Mouse (Mus musculus) limb, embryonic 11.5 days (tissue): ENCODE data around the gene Luc7l2. TPM values are rescaled to one million over a fixed set of nuclear protein-coding genes. Genes with fewer than 3 reads are reported as not detected.
"Not testable (repeated sequence)": the region's sequence is repeated elsewhere in the genome, so short reads cannot be mapped to it uniquely, and the experiment has no call there.

Experiments
- ATAC-seq: fragments of 200-750 bp; cut with Nextera tagmentation; 2 replicates; pipeline ENCODE4 v1.8.0; 2017; ENCODE audit warnings: low read depth; ENCODE audit not compliant: insufficient number of reproducible peaks, low FRiP score, low TSS enrichment
- DNase-seq: peaks from one replicate; pipeline ENCODE4 v3.0.0-alpha.2; 2015; ENCODE audit warnings: low spot score
- H3K27ac ChIP-seq: fragments of 300-500 bp; sonication (generic); replicated peaks from 2 replicates; pipeline ENCODE4 v1.5.1; 2014; ENCODE audit warnings: low read depth, mild to moderate bottlenecking, low read length
- H3K27me3 ChIP-seq: fragments of 300-500 bp; sonication (generic); 2 replicates; pipeline ENCODE4 v1.6.1; 2014; ENCODE audit warnings: mild to moderate bottlenecking, low read length, mixed read lengths; ENCODE audit not compliant: control insufficient read depth, insufficient read depth
- H3K36me3 ChIP-seq: fragments of 300-500 bp; sonication (generic); 2 replicates; pipeline ENCODE4 v1.6.1; 2014; ENCODE audit warnings: mild to moderate bottlenecking, low read length, moderate library complexity, mixed read lengths; ENCODE audit not compliant: control insufficient read depth, insufficient read depth
- H3K4me1 ChIP-seq: fragments of 300-500 bp; sonication (generic); 2 replicates; pipeline ENCODE4 v1.6.1; 2014; ENCODE audit warnings: low read length, mixed read lengths; ENCODE audit not compliant: control insufficient read depth, insufficient read depth
- H3K4me2 ChIP-seq: fragments of 300-500 bp; sonication (generic); 2 replicates; pipeline ENCODE4 v1.6.1; 2014; ENCODE audit warnings: low read depth, mild to moderate bottlenecking, moderate library complexity; ENCODE audit not compliant: severe bottlenecking
- H3K4me3 ChIP-seq: fragments of 300-500 bp; sonication (generic); 2 replicates; pipeline ENCODE4 v1.5.1; 2014; ENCODE audit warnings: low read depth, low read length
- H3K9ac ChIP-seq: fragments of 300-500 bp; sonication (generic); 2 replicates; pipeline ENCODE4 v1.6.1; 2014; ENCODE audit warnings: mild to moderate bottlenecking, low read length
- H3K9me3 ChIP-seq: fragments of 300-500 bp; sonication (generic); 2 replicates; pipeline ENCODE4 v1.6.1; 2016; ENCODE audit warnings: low read length; ENCODE audit not compliant: control insufficient read depth
- WGBS: fragments of 180-500 bp; shearing (Covaris S2); extraction: QIAGEN DNeasy Blood & Tissue Kit; methylation state at CpG from one replicate; pipeline ENCODE4 v1.1.7; 2014; 5-methylcytosine and 5-hydroxymethylcytosine counted together
- polyA plus RNA-seq: library from polyadenylated mRNA; unstranded; fragments of >200 nt; fragmentation: Nextera tagmentation; extraction: Ambion mirVana; gene quantifications from 2 replicates; pipeline ENCODE4 v1.2.1, GENCODE M21; 2014

The Luc7l2 gene
- polyA plus RNA-seq, 1 experiment from 2014 or later, result 42.7 TPM

DNA sequence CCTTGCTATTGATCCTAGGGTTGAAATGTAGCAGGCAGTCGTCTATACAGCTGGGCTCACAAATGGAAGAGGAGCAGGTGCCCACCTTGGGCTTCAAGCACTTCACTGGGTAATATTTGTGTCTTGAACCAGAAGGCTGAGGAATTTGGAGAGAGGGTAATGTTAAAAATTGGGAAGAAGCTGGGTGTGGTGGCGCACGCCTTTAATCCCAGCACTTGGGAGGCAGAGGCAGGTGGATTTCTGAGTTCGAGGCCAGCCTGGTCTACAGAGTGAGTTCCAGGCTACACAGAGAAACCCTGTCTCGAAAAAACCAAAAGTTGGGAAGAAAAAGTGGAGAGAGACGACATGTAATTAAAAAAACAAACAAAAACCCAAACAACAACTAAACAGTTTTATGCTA is 1.3 kb upstream of the Luc7l2 start:
- H3K9me3 ChIP-seq, H3K27ac ChIP-seq, DNase-seq, ATAC-seq, H3K36me3 ChIP-seq, H3K27me3 ChIP-seq, H3K4me1 ChIP-seq, H3K9ac ChIP-seq: not testable (repeated sequence)
- 83% methylated on average over 6 of the region's 6 CpGs for WGBS
- Histone ChIP-seq H3K4me2 (peak overlapping the region; percentile 61), H3K4me3 (0 out of 2 replicates have a peak overlapping the region, but pooled peaks have one; percentile 70)

DNA sequence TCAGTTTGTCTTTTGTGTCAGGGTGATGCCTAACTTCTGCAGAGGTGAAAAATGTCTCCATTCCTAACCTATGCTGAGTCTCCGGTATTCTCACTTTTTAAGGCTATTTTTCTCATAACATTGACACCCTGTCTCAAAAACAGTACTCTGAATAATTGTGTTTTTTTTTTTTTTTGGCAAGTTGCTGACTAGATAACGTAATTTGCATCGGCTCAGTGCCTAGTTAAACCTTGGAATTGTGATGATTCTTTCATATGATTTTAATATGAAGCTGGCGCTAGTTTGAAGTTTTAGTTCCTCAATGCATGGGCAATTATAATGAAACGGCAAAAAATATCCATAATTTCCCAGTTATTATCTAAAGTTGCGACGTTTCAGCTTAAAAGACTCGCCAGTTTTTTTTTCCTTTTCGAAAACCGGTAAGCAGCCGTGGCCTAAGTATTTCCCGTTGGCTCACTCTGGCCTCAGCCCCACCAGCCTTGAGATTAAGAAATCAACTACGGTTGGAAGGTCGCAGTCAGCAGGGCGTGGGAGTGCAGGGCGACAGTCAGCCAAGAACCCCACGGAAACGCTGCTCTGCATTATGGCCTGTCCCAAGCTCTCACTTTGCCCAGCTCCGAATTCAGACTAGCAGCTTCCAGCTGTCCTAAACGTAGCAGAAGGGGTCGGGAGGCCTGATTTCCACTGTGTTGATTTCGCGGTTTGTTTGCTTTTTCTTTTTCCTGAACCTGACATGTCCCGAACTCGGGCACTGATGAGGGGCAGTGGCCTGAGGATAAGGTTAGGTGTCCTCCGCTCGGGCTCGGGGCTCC is 678 bp upstream of the Luc7l2 start:
- no peaks in the 10 kb centered on the region for H3K27me3 ChIP-seq
- peak overlapping the region; percentile 91 for H3K9ac ChIP-seq
- no peaks in the 10 kb centered on the region for H3K36me3 ChIP-seq
- WGBS, result 9% methylated on average over 28 of the region's 28 CpGs
- H3K4me2 ChIP-seq, result peak overlapping the region; percentile 61
- ATAC-seq (peak; percentile 24), DNase-seq (no peak)
- H3K27ac ChIP-seq, result peak overlapping the region; percentile 97
- no peaks in the 10 kb centered on the region for H3K9me3 ChIP-seq
- no peaks in the 10 kb centered on the region for H3K4me1 ChIP-seq
- peak overlapping the region; percentile 70 for H3K4me3 ChIP-seq

DNA sequence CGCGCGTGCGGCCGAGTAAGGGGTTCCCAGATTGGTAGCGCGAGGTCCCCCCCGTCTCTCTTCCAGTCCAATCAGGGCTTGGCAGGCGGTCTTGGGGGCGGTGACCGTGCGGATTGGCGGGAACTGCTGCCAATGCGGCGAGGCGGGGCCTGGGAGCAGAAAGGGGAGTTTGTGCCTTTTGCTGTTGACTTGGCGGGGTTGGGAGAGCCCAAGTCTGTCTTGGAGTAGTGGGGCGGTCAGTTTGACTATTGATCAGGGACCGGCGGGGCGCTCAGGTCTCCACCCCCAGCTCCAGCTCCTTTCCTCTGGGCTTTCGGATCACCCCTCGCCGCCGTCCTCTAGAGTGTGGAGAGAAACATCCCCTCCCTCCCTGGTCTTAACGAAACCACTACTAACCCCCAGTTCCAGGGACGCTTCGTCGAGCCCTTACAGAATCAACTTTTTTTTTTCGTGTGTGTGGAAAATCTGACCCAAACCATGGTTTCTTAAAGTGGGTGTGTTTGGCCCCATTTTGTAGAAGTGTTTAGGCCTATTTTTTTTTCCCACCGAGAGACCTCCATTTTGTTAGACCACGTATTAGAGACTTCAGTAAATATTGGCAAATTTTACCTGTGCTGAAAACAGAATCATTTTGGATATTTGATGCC is 978 bp downstream of the Luc7l2 start:
- DNase-seq (peak; percentile 98), ATAC-seq (peak; percentile 95)
- H3K9me3 ChIP-seq, result no peaks in the 10 kb centered on the region
- peak overlapping the region; percentile 70 for H3K4me3 ChIP-seq
- no peaks in the 10 kb centered on the region for H3K4me1 ChIP-seq
- peak overlapping the region; percentile 90 for H3K9ac ChIP-seq
- H3K27me3 ChIP-seq, result no peaks in the 10 kb centered on the region
- H3K36me3 ChIP-seq, result no peaks in the 10 kb centered on the region; the same call in 1 of the 2 replicates
- peak overlapping the region; percentile 97 for H3K27ac ChIP-seq
- under 1% methylated on average over 31 of the region's 32 CpGs for WGBS
- H3K4me2 ChIP-seq, result peak overlapping the region; percentile 41; the same call in 1 of the 2 replicates

DNA sequence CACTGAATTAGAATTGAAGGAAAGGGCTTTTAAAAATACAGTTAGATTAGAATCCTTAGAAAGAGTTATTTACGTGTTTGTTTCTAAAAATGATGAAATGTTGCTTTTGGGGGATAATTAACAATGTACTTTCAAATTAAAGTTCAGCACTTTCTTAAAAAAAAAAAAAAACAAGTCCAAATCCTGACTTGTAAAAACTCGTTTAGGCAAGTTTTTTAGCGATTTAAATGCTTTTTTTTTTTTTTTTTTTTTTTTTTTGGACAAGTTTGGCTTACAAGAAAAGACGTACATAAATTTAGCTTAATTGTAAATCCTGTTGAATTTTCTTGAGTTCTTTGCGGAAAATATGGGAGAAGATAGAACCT is 1.5 kb downstream of the Luc7l2 start:
- H3K36me3 ChIP-seq, result peaks cover 1% of the 10 kb centered on the region; the same call in 1 of the 2 replicates
- H3K9me3 ChIP-seq, result no peaks in the 10 kb centered on the region
- H3K27me3 ChIP-seq, result no peaks in the 10 kb centered on the region
- DNase-seq (no peak), ATAC-seq (no peak)
- no peaks in the 10 kb centered on the region for H3K4me1 ChIP-seq
- 27% methylated on average over 5 of the region's 5 CpGs for WGBS
- peak overlapping the region; percentile 41; the same call in 1 of the 2 replicates for H3K4me2 ChIP-seq
- peak overlapping the region; percentile 70 for H3K4me3 ChIP-seq
- H3K27ac ChIP-seq, result no peak overlapping the region
- no peak overlapping the region for H3K9ac ChIP-seq

DNA sequence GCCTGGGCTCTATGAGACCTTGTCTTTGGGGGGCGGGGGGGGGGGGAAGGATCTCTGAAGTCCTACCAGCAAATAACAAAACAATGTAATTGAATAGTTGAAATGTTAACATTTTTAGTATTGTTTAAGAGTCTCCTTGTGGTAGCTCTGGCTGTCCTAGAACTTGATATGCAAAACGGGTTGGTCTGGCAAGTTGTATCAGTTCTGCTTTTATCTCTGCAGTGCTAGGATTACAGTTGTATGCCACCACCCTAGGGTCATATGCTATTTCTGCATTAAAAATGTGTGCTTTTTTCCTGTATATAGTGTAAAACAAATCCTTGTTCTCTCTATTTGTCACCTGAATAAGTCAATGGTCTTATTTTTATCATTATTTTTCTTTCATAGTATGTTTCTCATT is 25.0 kb downstream of the Luc7l2 start:
- WGBS, result 91% methylated on average over 2 of the region's 2 CpGs
- no peak overlapping the region for H3K9ac ChIP-seq
- peaks cover 14% of the 10 kb centered on the region for H3K36me3 ChIP-seq

DNA sequence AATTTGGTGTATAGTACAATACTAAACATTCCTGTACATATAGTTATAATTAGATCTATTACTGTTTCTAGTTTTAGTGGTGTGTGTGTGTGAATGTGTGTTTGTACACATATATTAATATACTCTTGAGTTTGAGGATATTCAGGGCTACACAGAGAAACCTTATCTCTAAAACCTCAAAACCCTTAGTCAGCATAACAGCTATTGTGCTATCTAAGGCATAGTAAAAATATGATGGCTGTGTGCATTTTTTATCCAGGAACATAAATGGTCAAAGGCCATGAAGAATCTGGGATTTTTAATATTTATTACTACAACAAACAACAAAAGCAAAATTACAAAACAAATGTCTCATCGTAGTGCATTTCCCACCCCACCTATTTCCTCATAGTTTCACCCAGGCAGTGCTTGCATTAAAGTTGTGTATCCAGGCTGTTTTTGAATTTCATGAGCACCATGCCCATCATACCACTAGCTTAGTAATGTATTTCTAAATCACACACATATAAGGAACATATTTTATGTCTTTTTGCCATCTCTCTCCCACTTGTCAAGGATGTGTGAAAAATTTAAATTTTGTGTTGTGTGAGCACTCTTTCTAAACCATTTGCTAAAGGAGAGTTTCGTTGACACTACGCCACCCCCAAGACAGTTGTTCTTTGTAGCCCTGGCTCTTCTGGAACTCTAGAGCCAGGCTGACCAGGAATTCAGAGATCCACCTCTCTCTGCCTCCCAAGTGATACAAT is 29.2 kb downstream of the Luc7l2 start:
- no peaks in the 10 kb centered on the region for H3K9me3 ChIP-seq
- WGBS, result 98% methylated on average over 3 of the region's 3 CpGs
- H3K9ac ChIP-seq, result no peak overlapping the region
- no peak overlapping the region for H3K4me3 ChIP-seq
- DNase-seq (no peak), ATAC-seq (no peak)
- no peaks in the 10 kb centered on the region for H3K27me3 ChIP-seq
- no peaks in the 10 kb centered on the region for H3K4me1 ChIP-seq
- no peak overlapping the region for H3K4me2 ChIP-seq
- H3K36me3 ChIP-seq, result peaks cover 8% of the 10 kb centered on the region
- H3K27ac ChIP-seq, result no peak overlapping the region

More for the DNA sequence above, 25.0 kb downstream of the Luc7l2 start:
- no peaks in the 10 kb centered on the region for H3K9me3 ChIP-seq
- H3K4me3 ChIP-seq, result no peak overlapping the region
- H3K4me2 ChIP-seq, result no peak overlapping the region
- H3K27ac ChIP-seq, result no peak overlapping the region
- no peaks in the 10 kb centered on the region for H3K4me1 ChIP-seq
- DNase-seq, result no peak
- ATAC-seq, result no peak
- H3K27me3 ChIP-seq, result no peaks in the 10 kb centered on the region

DNA sequence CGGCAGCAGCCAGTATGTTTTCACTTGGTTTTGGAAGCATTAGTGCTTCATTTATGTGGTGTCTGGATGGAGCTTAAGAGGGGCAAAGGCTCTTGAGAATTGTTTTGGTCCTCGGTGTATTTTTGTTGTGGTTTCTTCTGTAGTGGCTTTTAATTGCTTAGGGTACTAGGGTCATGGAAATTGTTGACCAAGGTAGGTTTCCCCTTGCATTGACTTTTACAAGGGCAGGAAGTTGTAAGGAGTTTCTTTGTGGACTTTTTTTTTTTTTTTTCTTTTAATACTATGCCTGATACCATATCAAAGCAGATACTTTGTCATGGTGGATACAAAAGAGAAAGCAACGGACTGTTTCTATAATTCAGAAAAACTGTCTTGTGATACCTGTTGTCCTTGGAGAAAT is 30.6 kb downstream of the Luc7l2 start:
- H3K4me2 ChIP-seq, result no peak overlapping the region
- 95% methylated on average over 3 of the region's 3 CpGs for WGBS
- peaks cover 13% of the 10 kb centered on the region for H3K36me3 ChIP-seq
- no peak overlapping the region for H3K4me3 ChIP-seq
- no peaks in the 10 kb centered on the region for H3K4me1 ChIP-seq
- ATAC-seq (no peak), DNase-seq (no peak)
- H3K27ac ChIP-seq, result no peak overlapping the region
- no peaks in the 10 kb centered on the region for H3K9me3 ChIP-seq
- H3K9ac ChIP-seq, result no peak overlapping the region
- H3K27me3 ChIP-seq, result no peaks in the 10 kb centered on the region

DNA sequence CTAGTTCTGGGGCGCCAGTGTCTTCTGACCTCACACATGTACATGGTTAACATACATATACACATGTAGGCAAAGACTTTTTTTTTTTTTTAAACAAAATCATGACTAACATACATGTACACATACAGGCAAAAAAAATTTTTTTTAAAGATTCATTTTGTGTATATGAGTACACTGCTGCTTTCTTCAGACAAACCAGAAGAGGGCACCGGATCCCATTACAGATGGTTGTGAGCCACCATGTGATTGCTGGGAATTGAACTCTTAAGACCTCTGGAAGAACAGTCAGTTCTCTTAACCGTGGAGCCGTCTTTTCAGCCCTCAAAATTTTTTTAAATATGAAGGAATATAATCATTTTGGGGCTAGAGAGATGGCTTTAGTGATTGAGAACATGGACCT is 46.3 kb downstream of the Luc7l2 start:
- H3K27ac ChIP-seq, result no peak overlapping the region
- peaks cover 19% of the 10 kb centered on the region for H3K36me3 ChIP-seq
- no peaks in the 10 kb centered on the region for H3K4me1 ChIP-seq
- DNase-seq (no peak), ATAC-seq (no peak)
- H3K9ac ChIP-seq, result no peak overlapping the region
- 91% methylated on average over 4 of the region's 4 CpGs for WGBS
- H3K27me3 ChIP-seq, result no peaks in the 10 kb centered on the region
- H3K9me3 ChIP-seq, result no peaks in the 10 kb centered on the region
- no peak overlapping the region for H3K4me2 ChIP-seq
- H3K4me3 ChIP-seq, result no peak overlapping the region
